Mouse (Mus musculus) skeletal muscle tissue, adult 2 months (tissue): ENCODE results near the gene Myadml2.

Source experiments
- DNase-seq: peaks from one replicate; pipeline ENCODE4 v3.0.0-alpha.2; 2012; ENCODE audit warnings: low read depth, low spot score

Myadml2 gene

GRCm38 (mm10) chr11:120661076-120661460, 13.1 kb upstream of the Myadml2 start, which contains the start of gene Notum:
TSS of gene Notum (minus strand) at chr11:120661175.
- no peak for DNase-seq

- DNase-seq = no peak
Observed at GRCm38 (mm10) chr11:120660301-120661075, 12.5 kb upstream of the Myadml2 start.

- DNase-seq = no peak
Observed at GRCm38 (mm10) chr11:120659509-120660300, 11.7 kb upstream of the Myadml2 start.

- peak; percentile 52 for DNase-seq
Observed at GRCm38 (mm10) chr11:120658876-120659410, 11.0 kb upstream of the Myadml2 start.

GRCm38 (mm10) chr11:120657301-120657700, 9.3 kb upstream of the Myadml2 start:
- DNase-seq = no peak

GRCm38 (mm10) chr11:120654741-120655140, 6.8 kb upstream of the Myadml2 start:
- no peak for DNase-seq

GRCm38 (mm10) chr11:120651872-120652271, 3.9 kb upstream of the Myadml2 start:
- no peak for DNase-seq

- DNase-seq = no peak
Observed at GRCm38 (mm10) chr11:120647047-120647830, 719 bp downstream of the Myadml2 start.

GRCm38 (mm10) chr11:120643601-120643987, 4.4 kb downstream of the Myadml2 start, which contains the start of gene Pycr1:
TSS of gene Pycr1 (minus strand) at chr11:120643769.
- peak; percentile 90 for DNase-seq

- DNase-seq = no peak
Observed at GRCm38 (mm10) chr11:120642939-120643600, 4.9 kb downstream of the Myadml2 start.

GRCm38 (mm10) chr11:120641869-120642268, 6.1 kb downstream of the Myadml2 start:
- DNase-seq = no peak

- no peak for DNase-seq
Observed at GRCm38 (mm10) chr11:120641255-120641654, 6.7 kb downstream of the Myadml2 start.

GRCm38 (mm10) chr11:120634810-120635209, 13.1 kb downstream of the Myadml2 start:
- DNase-seq = no peak

GRCm38 (mm10) chr11:120633520-120634343, 14.2 kb downstream of the Myadml2 start, which contains the start of gene Mafg:
TSS of gene Mafg (minus strand) at chr11:120633600.
- peak; percentile 95 for DNase-seq

- peak; percentile 81 for DNase-seq
Observed at GRCm38 (mm10) chr11:120632559-120633519, 15.1 kb downstream of the Myadml2 start.

GRCm38 (mm10) chr11:120631726-120632448, 16.1 kb downstream of the Myadml2 start:
- no peak for DNase-seq

GRCm38 (mm10) chr11:120630881-120631725, 16.9 kb downstream of the Myadml2 start:
- DNase-seq = no peak
